In the genomic region with DNA sequence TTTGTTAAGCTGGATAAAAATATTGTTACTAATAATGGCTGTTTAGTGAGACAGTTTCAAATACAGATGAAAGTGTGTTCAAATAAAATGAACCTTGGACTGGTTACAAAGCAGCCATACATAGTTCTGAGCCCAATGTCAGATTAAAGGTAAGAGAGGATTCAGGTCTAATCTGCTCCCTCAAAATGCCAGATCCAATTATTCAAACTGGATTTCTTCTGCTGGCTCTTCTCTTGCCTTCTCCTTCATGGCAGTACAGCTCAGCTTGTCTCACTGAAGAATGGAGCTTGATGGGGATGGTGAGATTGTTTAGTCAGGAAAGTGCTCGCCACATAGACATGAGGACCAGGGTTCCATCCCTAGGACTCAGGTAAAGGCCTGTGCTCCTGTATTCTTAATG, we compare ENCODE assay signal across 32 mouse cellular contexts.
"Had no signal": no experiment of that assay in that cellular context is flagged by ENCODE, and none has a peak within 500 bp of the region (broad histone marks: within the 10 kb centered on the region; RNA-seq: fewer than 3 reads in every experiment).

No protein-coding gene starts in this region.

- DNase-seq: left cerebral cortex, postnatal 4 days; liver; liver, embryonic 13.5 days; liver, postnatal 0 days; lung, adult 18-20 months; lung, adult 2 months; lung, embryonic 14.5 days; lung, postnatal 10 days; lung, postnatal 14 days; lung, postnatal 36 days; lung, postnatal 4 days; midbrain, embryonic 14.5 days had no signal

- ATAC-seq: liver, embryonic 12.5 days; liver, postnatal 0 days; lung, postnatal 0 days; midbrain, embryonic 13.5 days; midbrain, embryonic 15.5 days; midbrain, embryonic 16.5 days had no signal

- H3K4me3 ChIP-seq: left cerebral cortex, adult 2 months; limb, embryonic 10.5 days; limb, embryonic 12.5 days; limb, embryonic 13.5 days; limb, embryonic 15.5 days; liver, embryonic 12.5 days; liver, embryonic 13.5 days; liver, embryonic 15.5 days; lung, embryonic 15.5 days; megakaryocyte, embryonic 14.5 days; midbrain, embryonic 10.5 days; midbrain, embryonic 12.5 days; midbrain, embryonic 13.5 days; midbrain, embryonic 15.5 days; myocyte had no signal

- H3K9ac ChIP-seq: limb, embryonic 12.5 days; limb, embryonic 13.5 days; limb, embryonic 15.5 days; liver, embryonic 12.5 days; liver, embryonic 13.5 days; liver, embryonic 14.5 days; liver, embryonic 15.5 days; liver, postnatal 0 days; lung, embryonic 14.5 days; lung, embryonic 15.5 days; midbrain, embryonic 12.5 days; midbrain, embryonic 13.5 days; midbrain, embryonic 15.5 days had no signal

- H3K36me3 ChIP-seq: limb, embryonic 10.5 days; limb, embryonic 12.5 days; limb, embryonic 13.5 days; limb, embryonic 15.5 days; liver, embryonic 12.5 days; liver, embryonic 13.5 days; liver, embryonic 15.5 days; lung, embryonic 15.5 days; midbrain, embryonic 10.5 days; midbrain, embryonic 12.5 days; midbrain, embryonic 13.5 days; midbrain, embryonic 15.5 days had no signal

- H3K27ac ChIP-seq: left cerebral cortex, adult 2 months; limb, embryonic 10.5 days; limb, embryonic 12.5 days; limb, embryonic 13.5 days; limb, embryonic 15.5 days; liver, embryonic 12.5 days; liver, embryonic 13.5 days; liver, embryonic 14.5 days; liver, embryonic 15.5 days; lung, embryonic 15.5 days; macrophage; midbrain, embryonic 10.5 days; midbrain, embryonic 12.5 days; midbrain, embryonic 13.5 days; midbrain, embryonic 15.5 days had no signal

- H3K27me3 ChIP-seq: limb, embryonic 12.5 days; limb, embryonic 13.5 days; limb, embryonic 15.5 days; liver, embryonic 12.5 days; liver, embryonic 13.5 days; liver, embryonic 15.5 days; lung, embryonic 15.5 days; megakaryocyte, embryonic 14.5 days; midbrain, embryonic 12.5 days; midbrain, embryonic 13.5 days; midbrain, embryonic 15.5 days had no signal

- H3K9me3 ChIP-seq: limb, embryonic 10.5 days; limb, embryonic 12.5 days; limb, embryonic 13.5 days; limb, embryonic 15.5 days; liver, embryonic 12.5 days; liver, embryonic 13.5 days; liver, embryonic 15.5 days; lung, embryonic 15.5 days; megakaryocyte, embryonic 14.5 days; midbrain, embryonic 10.5 days; midbrain, embryonic 12.5 days; midbrain, embryonic 13.5 days; midbrain, embryonic 15.5 days had no signal

- H3K4me1 ChIP-seq: limb, embryonic 15.5 days; liver, embryonic 12.5 days; liver, embryonic 13.5 days; liver, embryonic 15.5 days; lung, embryonic 15.5 days; megakaryocyte, embryonic 14.5 days had no signal

- H3K4me2 ChIP-seq: limb, embryonic 12.5 days; limb, embryonic 13.5 days; limb, embryonic 15.5 days; liver, embryonic 11.5 days; liver, embryonic 12.5 days; liver, embryonic 13.5 days; liver, embryonic 15.5 days; lung, embryonic 14.5 days; lung, embryonic 15.5 days; midbrain, embryonic 11.5 days; midbrain, embryonic 12.5 days; midbrain, embryonic 13.5 days; midbrain, embryonic 15.5 days had no signal
